Mouse (Mus musculus) fat pad, adult 2 months (tissue): ENCODE results near the gene Cog5.

Experiments
- DNase-seq: peaks from one replicate; pipeline ENCODE4 v3.0.0-alpha.2; 2011; ENCODE audit warnings: low read depth, low spot score; ENCODE audit errors: extremely low read depth

The Cog5 gene

DNA sequence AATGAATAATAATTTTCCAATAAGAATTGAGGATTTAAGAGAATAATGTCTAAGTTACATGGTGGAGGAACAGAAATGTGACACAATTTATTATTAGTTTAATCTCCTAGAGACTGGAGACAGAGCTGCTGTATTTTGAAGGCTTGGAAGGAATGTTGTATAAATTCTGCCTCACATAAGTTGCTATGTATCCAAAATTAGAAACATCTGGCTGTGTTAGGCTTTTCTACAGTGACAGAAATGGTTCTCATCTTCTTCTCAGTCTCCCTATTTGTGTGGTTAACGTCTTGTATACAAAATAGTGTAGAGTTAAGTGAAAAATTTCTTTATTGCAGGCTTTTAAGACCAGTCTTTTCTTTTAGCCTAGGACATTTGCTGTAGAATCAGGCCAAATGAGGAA lies 52.9 kb downstream of the Cog5 start:
- DNase-seq = no peak

- DNase-seq = no peak
Observed at GRCm38 (mm10) chr12:31709665-31710064, 55.0 kb downstream of the Cog5 start.

- no peak for DNase-seq
Observed at GRCm38 (mm10) chr12:31712233-31712632, 57.6 kb downstream of the Cog5 start.

DNA sequence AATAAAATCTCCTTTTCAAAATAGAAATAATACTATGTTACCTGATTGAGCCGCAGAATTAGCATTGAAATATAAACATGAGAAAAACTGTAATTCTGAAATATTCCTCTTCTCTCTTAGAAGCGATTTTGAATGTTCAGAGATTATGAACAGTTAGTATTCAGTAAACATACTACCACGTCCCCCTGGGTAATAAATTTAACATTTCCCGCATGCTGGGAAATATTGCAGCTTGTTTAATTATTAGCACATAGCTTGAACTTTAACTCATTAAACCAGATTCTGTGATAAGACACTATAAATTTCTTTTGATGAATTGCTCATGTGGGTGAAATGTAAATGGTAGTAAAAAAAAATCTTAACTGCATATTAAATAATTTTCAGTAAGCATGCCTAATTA lies 58.1 kb downstream of the Cog5 start:
- DNase-seq = no peak

GRCm38 (mm10) chr12:31713600-31713999 lies 58.9 kb downstream of the Cog5 start, which contains the start of gene Gpr22:
Gpr22 (minus strand) TSS chr12:31713947.
- DNase-seq = no peak

GRCm38 (mm10) chr12:31714070-31714469 lies 59.4 kb downstream of the Cog5 start:
- no peak for DNase-seq

GRCm38 (mm10) chr12:31719586-31720275 lies 65.1 kb downstream of the Cog5 start:
- DNase-seq = no peak

GRCm38 (mm10) chr12:31724576-31724975 lies 69.9 kb downstream of the Cog5 start:
- no peak for DNase-seq

DNA sequence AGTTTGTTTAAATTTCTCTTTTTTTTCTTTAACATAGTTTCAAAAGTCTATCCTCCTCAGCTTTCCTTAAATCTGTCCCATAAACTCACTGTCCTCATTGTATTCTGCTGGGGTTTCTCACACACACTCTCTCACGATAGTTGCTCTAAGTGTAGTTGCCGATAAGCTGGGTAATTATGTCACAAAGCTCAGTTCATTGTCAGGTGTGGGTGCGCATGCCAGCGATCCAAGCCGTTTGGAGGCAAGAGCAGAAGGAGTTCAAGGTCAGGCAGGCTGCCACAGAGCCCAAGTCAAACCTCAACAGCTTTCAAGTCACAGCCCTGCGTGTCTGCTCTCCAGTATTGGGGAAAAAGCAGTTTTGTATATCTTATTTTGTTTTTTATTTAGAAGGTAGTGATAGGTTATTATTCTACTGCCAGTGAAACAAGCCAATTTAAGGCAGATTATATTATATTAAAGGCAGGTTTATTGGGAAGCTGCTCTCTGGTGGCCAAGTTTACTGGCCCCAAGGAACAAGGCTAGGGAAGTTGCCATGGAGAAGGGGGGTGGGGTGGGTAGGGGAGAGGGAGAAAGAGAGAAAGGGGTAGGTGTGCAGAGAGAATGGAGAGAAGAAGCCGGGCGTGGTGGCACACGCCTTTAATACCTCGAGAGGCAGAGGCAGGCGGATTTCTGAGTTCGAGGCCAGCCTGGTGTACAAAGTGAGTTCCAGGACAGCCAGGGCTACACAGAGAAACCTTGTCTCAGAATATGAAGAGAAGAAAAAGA lies 71.0 kb downstream of the Cog5 start:
- DNase-seq = no peak

DNA sequence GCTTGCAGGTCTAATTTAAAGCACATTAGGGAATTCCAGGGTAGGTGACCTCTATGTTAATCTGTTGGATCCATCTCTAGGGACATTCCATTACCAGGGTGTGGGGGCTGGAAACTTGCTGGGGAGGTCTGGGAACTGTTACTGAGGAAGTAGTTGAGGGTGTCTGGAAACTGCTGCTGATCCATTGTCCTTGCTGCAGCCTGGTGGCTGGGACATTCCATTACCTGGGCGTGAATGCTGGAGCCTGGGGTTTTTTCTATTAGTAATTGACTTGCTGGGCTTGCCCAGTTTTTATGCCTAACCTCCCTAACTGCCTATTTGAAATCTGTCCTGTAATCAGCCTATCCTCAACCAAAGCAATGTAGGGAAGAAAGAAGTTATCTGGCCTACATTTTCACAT lies 72.0 kb downstream of the Cog5 start:
- no peak for DNase-seq

DNA sequence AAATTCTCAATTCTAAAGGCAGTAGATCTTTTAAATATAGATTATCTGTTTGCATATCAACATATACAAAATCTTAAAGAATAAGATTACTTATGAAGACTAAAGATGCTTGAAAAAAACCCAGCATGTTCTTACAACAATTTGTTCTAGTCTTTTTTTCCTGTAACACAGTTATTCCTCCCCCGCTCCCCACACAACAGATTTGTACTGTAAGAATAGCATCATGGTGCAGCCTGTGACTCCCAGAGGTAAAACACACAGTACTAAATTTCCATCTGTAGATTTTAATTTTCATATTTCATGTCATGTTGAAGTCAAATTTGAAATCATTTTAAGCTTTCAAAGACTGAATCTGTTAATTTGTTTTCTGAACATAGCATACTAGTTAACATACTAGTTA lies 75.5 kb downstream of the Cog5 start:
- no peak for DNase-seq

DNA sequence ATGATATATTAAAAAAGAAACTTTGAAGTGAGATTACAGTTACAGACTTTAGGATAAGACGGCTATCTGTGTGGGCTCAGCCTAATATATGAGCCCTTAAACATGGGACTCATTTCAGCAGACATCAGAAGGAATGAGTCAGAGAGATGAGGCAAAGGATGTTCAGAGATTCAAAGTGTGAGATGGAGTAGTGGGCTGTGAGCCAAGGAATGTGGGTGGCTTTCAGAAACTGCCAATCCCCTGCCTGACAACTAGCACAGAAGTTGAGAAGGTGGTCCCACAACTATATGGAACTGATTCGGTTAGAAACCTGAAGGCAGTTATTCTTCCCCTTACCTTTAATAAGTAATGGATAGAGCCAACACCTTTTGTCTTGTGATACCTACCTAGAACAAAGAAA lies 79.9 kb downstream of the Cog5 start:
- no peak for DNase-seq

DNA sequence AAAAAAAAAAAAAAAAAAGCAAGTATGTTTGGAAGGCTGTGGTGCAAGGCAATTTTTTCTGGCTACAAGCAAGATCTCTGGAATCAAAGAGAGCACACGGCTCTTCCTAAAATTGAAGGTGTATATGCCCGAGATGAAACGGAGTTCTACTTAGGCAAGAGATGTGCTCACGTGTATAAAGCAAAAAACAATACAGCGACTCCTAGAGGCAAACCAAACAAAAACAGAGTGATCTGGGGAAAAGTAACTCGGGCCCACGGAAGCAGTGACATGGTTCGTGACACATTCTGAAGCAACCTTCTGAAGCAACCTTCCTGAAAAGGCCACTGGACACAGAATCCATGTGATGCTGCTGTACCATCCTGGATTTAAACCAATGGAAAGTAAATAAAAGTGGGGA lies 92.6 kb downstream of the Cog5 start:
- no peak for DNase-seq

DNA sequence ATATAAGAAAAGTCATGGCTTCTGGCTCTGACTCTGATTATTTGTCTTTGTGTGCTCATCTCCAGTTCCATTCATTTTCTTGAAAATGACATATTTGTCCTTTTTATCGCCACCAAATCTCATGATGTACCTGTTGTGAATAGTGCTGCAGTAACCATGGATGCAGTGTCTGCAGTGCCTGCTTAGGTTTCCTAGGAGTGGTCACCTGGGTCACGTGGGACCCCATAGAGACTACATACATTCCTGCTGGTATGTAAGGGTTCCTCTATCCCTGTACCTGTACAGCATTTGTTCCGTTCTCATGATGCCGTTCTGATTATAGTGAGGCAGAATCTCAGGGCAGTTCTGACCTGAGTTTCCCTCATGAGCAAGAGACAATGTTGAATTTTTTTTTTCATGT lies 95.2 kb downstream of the Cog5 start:
- no peak for DNase-seq

GRCm38 (mm10) chr12:31754465-31754864 lies 99.8 kb downstream of the Cog5 start:
- DNase-seq = no peak

DNA sequence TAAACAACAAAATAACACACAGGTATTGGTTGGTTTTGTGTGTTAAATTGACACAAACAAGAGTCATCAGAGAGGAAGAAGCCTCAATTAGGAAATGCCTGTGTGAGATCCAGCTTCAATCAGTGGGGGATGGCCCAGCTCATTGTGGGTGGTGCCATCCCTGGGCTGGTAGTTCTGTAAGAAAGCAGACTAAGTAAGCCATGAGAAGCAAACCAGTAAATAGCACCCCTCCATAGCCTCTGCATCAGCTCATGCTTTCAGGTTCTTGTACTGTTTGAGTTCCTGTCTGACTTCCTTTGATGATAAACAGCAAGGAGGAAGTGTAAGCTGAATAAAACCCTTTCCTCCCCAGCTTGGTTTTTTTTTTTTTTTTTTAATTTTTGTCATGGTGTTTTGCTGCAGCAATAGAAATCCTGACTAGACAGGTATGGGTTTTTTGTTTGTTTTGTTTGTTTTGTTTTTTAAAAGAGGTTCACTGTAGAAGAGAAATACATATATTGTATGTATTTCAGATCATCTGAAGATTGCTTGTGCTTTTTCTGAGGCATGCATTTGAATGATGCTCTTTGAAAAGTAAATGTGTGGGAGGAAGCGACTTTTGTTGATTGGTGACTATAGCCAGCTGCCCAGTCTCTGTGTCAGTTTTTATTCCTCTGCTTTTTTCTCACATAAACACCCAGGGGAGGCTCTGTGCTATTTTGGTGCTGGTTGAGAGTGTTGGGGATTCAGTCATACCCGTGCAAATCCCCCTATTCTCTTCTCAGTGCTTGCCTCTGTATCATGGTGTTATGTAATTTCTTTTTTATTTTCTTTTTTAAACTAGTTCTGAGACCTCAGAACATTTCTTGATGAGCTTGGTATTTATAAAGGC lies 101.5 kb downstream of the Cog5 start:
- DNase-seq = no peak

GRCm38 (mm10) chr12:31773612-31774011 lies 118.9 kb downstream of the Cog5 start:
- DNase-seq = no peak

- DNase-seq = no peak
Observed at GRCm38 (mm10) chr12:31784291-31784690, 129.6 kb downstream of the Cog5 start.

- DNase-seq = no peak
Observed at GRCm38 (mm10) chr12:31788530-31788929, 133.9 kb downstream of the Cog5 start.

GRCm38 (mm10) chr12:31806410-31807154 lies 151.9 kb downstream of the Cog5 start:
- no peak for DNase-seq

- DNase-seq = peak; percentile 59
Observed at GRCm38 (mm10) chr12:31818051-31818461, 163.4 kb downstream of the Cog5 start.
